Mouse (Mus musculus): ENCODE measurements at regions not wholly inside any gene's neighbourhood (a gene's known extent, or its start where the extent isn't known, plus 50 kb on each side); places are given as distances from the start of the nearest gene placed in this dataset.

DNA sequence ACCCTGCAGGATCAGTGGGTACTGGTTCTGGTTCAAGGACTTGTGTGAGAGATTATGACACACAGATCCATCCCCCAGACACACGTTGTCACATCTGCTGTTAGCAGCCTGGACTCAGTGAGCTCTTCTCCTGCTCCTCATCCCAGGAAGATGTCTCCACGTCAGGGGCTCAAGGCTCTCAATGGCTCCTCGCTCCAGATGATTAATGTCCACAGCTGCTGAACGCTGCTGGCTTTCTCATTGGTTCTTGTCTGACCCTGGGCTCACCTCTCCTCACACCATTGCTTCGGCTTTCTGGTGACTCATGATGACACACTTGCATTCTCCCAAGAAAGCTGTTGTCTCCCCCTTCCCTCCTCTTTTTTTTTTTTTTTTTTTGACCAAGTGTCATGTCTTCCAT, 116.2 kb downstream of the Gadd45g start:
- TF ChIP-seq CTCF (conservative IDR thresholded peaks at IDR 0.05; ENCODE audit: low read length) = no peak
- no peak for TF ChIP-seq POU5F1 (IDR thresholded peaks at IDR 0.05; ENCODE audit: borderline replicate concordance, low read length)
- no peak for TF ChIP-seq NANOG (IDR thresholded peaks at IDR 0.05; ENCODE audit: borderline replicate concordance, low read length)

All from E14TG2a.4 (cell line).